Mouse (Mus musculus) intestine, postnatal 0 days (tissue): ENCODE measurements around the gene Celsr1. TPM values are rescaled to one million over a fixed set of nuclear protein-coding genes. Genes with fewer than 3 reads are reported as not detected.

Experiments used
- ATAC-seq: fragments of 200-750 bp; cut with Nextera tagmentation; 2 replicates; pipeline ENCODE4 v1.8.0; 2017; ENCODE audit warnings: mild to moderate bottlenecking, moderate TSS enrichment, moderate library complexity
- H3K27ac ChIP-seq: fragments of 300-500 bp; sonication (generic); 2 replicates; pipeline ENCODE4 v1.5.1; 2014; ENCODE audit warnings: mild to moderate bottlenecking, low read depth, low read length, moderate library complexity
- H3K27me3 ChIP-seq: fragments of 300-500 bp; sonication (generic); replicated peaks from 2 replicates; pipeline ENCODE4 v1.6.1; 2014; ENCODE audit warnings: low read length, mixed read lengths; ENCODE audit not compliant: control insufficient read depth, insufficient read depth
- H3K36me3 ChIP-seq: fragments of 300-500 bp; sonication (generic); 2 replicates; pipeline ENCODE4 v1.6.1; 2014; ENCODE audit warnings: mild to moderate bottlenecking, moderate library complexity; ENCODE audit not compliant: control insufficient read depth, insufficient read depth
- H3K4me1 ChIP-seq: fragments of 300-500 bp; sonication (generic); replicated peaks from 2 replicates; pipeline ENCODE4 v1.6.1; 2014; ENCODE audit warnings: antibody characterized with exemption, low read length, mixed read lengths; ENCODE audit not compliant: control insufficient read depth, insufficient read depth
- H3K4me2 ChIP-seq: fragments of 300-500 bp; sonication (generic); replicated peaks from 2 replicates; pipeline ENCODE4 v1.6.1; 2014; ENCODE audit warnings: low read depth, mild to moderate bottlenecking, moderate library complexity
- H3K4me3 ChIP-seq: fragments of 300-500 bp; sonication (generic); 2 replicates; pipeline ENCODE4 v1.5.1; 2014; ENCODE audit warnings: low read depth, low read length
- H3K9ac ChIP-seq: fragments of 300-500 bp; sonication (generic); 2 replicates; pipeline ENCODE4 v1.6.1; 2014; ENCODE audit warnings: mild to moderate bottlenecking, low read depth, low read length
- H3K9me3 ChIP-seq: fragments of 300-500 bp; sonication (generic); 2 replicates; pipeline ENCODE4 v1.6.1; 2016; ENCODE audit warnings: mixed run types; ENCODE audit not compliant: control insufficient read depth
- CTCF ChIP-seq: sonication (generic); IDR thresholded peaks from 2 replicates; pipeline ENCODE4 v1.5.1; 2016; ENCODE audit warnings: low read depth, mild to moderate bottlenecking, control low read depth, antibody characterized with exemption, moderate library complexity
- WGBS: fragments of 180-500 bp; shearing (Covaris S2); extraction: QIAGEN DNeasy Blood & Tissue Kit; methylation state at CpG from one replicate; pipeline ENCODE4 v1.1.7; 2014; 5-methylcytosine and 5-hydroxymethylcytosine counted together
- polyA plus RNA-seq: library from polyadenylated mRNA; unstranded; fragments of >200 nt; fragmentation: Nextera tagmentation; extraction: Ambion mirVana; gene quantifications from 2 replicates; pipeline ENCODE4 v1.2.1, GENCODE M21; 2015

Celsr1 gene
- polyA plus RNA-seq, 1 experiment from 2014 or later = 0.39 TPM

GRCm38 (mm10) chr15:85908660-85909491, 124.7 kb downstream of the Celsr1 start:
- H3K9ac ChIP-seq = no peak overlapping the region
- WGBS = 62% methylated on average over 7 of the region's 7 CpGs
- H3K36me3 ChIP-seq = no peaks in the 10 kb centered on the region
- no peaks in the 10 kb centered on the region for H3K9me3 ChIP-seq
- ATAC-seq = peak; percentile 86
- no peaks in the 10 kb centered on the region for H3K27me3 ChIP-seq
- TF ChIP-seq CTCF = no peak
- peak overlapping the region; percentile 13; the same call in 1 of the 2 replicates for H3K4me2 ChIP-seq
- H3K27ac ChIP-seq = peak overlapping the region; percentile 46
- H3K4me1 ChIP-seq = peaks cover 5% of the 10 kb centered on the region
- H3K4me3 ChIP-seq = no peak overlapping the region

GRCm38 (mm10) chr15:85903826-85904225, 129.8 kb downstream of the Celsr1 start:
- H3K27me3 ChIP-seq = no peaks in the 10 kb centered on the region
- ATAC-seq = no peak
- H3K4me3 ChIP-seq = no peak overlapping the region
- WGBS = 65% methylated on average over 8 of the region's 8 CpGs
- H3K4me2 ChIP-seq = no peak overlapping the region
- H3K4me1 ChIP-seq = peaks cover 3% of the 10 kb centered on the region; the same call in 1 of the 2 replicates
- H3K36me3 ChIP-seq = no peaks in the 10 kb centered on the region; the same call in 1 of the 2 replicates
- no peak overlapping the region for H3K27ac ChIP-seq
- no peaks in the 10 kb centered on the region for H3K9me3 ChIP-seq
- H3K9ac ChIP-seq = no peak overlapping the region
- TF ChIP-seq CTCF = peak; percentile 88

- Histone ChIP-seq H3K9me3 (no peaks in the 10 kb centered on the region), H3K4me1 (no peaks in the 10 kb centered on the region), H3K36me3 (peaks cover 8% of the 10 kb centered on the region), H3K4me2 (no peak overlapping the region), H3K4me3 (no peak overlapping the region), H3K27me3 (no peaks in the 10 kb centered on the region), H3K9ac (no peak overlapping the region), H3K27ac (no peak overlapping the region)
- no peak for TF ChIP-seq CTCF
- no peak for ATAC-seq
- 77% methylated on average over 10 of the region's 10 CpGs for WGBS
These were observed 131.1 kb downstream of the Celsr1 start for GRCm38 (mm10) chr15:85902505-85902904.

- WGBS = 85% methylated on average over 12 of the region's 12 CpGs
- Histone ChIP-seq H3K27ac (no peak overlapping the region), H3K4me2 (no peak overlapping the region), H3K36me3 (peaks cover 17% of the 10 kb centered on the region), H3K9ac (no peak overlapping the region), H3K4me3 (no peak overlapping the region), H3K9me3 (no peaks in the 10 kb centered on the region), H3K4me1 (no peaks in the 10 kb centered on the region), H3K27me3 (no peaks in the 10 kb centered on the region)
- ATAC-seq = no peak
- TF ChIP-seq CTCF = no peak
These were observed 132.8 kb downstream of the Celsr1 start for GRCm38 (mm10) chr15:85900801-85901200.

- Histone ChIP-seq H3K36me3 (peaks cover 17% of the 10 kb centered on the region), H3K27me3 (no peaks in the 10 kb centered on the region), H3K27ac (no peak overlapping the region), H3K4me1 (no peaks in the 10 kb centered on the region), H3K4me2 (no peak overlapping the region), H3K4me3 (no peak overlapping the region), H3K9me3 (no peaks in the 10 kb centered on the region), H3K9ac (no peak overlapping the region)
- WGBS = 74% methylated on average over 8 of the region's 8 CpGs
- TF ChIP-seq CTCF = no peak
- ATAC-seq = no peak
These were observed 133.3 kb downstream of the Celsr1 start for GRCm38 (mm10) chr15:85900318-85900717.

GRCm38 (mm10) chr15:85899396-85899795, 134.2 kb downstream of the Celsr1 start:
- Histone ChIP-seq H3K27me3 (no peaks in the 10 kb centered on the region), H3K9ac (no peak overlapping the region), H3K9me3 (no peaks in the 10 kb centered on the region), H3K4me3 (no peak overlapping the region), H3K36me3 (peaks cover 26% of the 10 kb centered on the region), H3K4me1 (no peaks in the 10 kb centered on the region), H3K4me2 (no peak overlapping the region), H3K27ac (no peak overlapping the region)
- ATAC-seq = no peak
- WGBS = 80% methylated on average over 6 of the region's 6 CpGs
- no peak for TF ChIP-seq CTCF
